Mouse (Mus musculus): Measurements from ENCODE around the gene Cblc. TPM values are rescaled to one million over a fixed set of nuclear protein-coding genes. Genes with fewer than 3 reads are reported as not detected.
A peak's percentile ranks its signal among the peaks of the same experiment; 100 is the strongest.

Cblc gene
- polyA plus RNA-seq, 1 experiment from 2014 or later, result 4.9 TPM

DNA sequence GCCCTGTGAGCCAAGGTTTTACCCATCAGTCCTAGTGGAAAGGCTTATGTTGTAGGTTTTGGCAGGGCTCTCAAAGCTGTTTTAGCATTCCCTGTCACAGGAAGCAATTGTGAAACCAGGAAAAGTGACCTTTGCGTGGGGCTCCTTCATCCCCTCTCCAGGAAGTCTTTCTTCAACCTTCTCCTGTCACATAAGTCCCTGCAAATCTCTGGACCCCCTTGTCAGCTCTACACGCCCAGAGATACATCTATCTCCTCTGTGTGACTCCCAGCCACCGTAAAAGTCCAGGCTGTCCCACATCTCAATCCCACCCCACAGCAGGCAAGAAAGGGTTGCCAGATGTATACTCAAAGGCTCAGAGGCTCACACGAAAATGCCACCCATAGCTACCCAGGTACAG is 24.9 kb downstream of the Cblc start:
- Histone ChIP-seq H3K9me3 (no peaks in the 10 kb centered on the region), H3K4me1 (peaks cover 33% of the 10 kb centered on the region), H3K9ac (no peak overlapping the region), H3K27me3 (0 out of 2 replicates have a peak, but pooled peaks cover 14% of the 10 kb centered on the region), H3K27ac (no peak overlapping the region; the same call in 1 of the 2 replicates), H3K36me3 (0 out of 2 replicates have a peak, but pooled peaks cover under 1% of the 10 kb centered on the region), H3K4me2 (replicated peaks) (peak overlapping the region; percentile 88), H3K4me3 (peak overlapping the region; percentile 56; the same call in 1 of the 2 replicates)
- ATAC-seq (ENCODE audit: low FRiP score, low read depth), result no peak
- WGBS, result 57% methylated on average over 4 of the region's 4 CpGs

DNA sequence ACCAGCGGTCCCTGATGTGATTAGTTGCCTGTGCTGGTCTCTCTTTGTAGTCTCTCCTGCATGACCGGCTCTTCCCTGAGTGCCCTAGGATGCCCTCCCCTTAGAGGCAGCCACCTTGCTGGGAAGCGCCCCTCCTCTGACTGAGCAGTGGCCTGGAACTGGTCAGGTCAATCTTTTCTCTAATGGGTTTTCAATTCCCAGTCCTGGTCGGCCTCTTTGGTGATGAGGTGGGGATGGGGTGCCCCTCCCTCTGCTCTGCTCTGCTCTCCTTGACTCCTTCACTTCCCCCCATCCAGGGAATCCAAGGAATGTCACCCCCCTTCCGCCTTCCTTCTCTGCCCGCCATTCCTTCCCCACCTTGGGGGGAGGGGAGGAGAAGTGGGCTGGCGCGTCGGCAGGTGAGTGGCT is 25.6 kb downstream of the Cblc start, which contains the start of gene Bcam:
TSS of gene Bcam (minus strand) at position 33 of the 408 bp plus-strand sequence.
- H3K9me3 ChIP-seq, result no peaks in the 10 kb centered on the region
- H3K4me3 ChIP-seq, result peak within 1 kb of the TSS; percentile 56
- peak within 1 kb of the TSS; percentile 88 for H3K4me2 ChIP-seq (replicated peaks)
- H3K36me3 ChIP-seq, result peaks cover 5% of the 10 kb centered on the region; the same call in 1 of the 2 replicates
- peak; percentile 37 for ATAC-seq (ENCODE audit: low FRiP score, low read depth)
- peak within 1 kb of the TSS; percentile 56; the same call in 1 of the 2 replicates for H3K27ac ChIP-seq
- peaks cover 33% of the 10 kb centered on the region for H3K4me1 ChIP-seq
- H3K27me3 ChIP-seq, result 0 out of 2 replicates have a peak, but pooled peaks cover 14% of the 10 kb centered on the region
- peak within 1 kb of the TSS; percentile 73 for H3K9ac ChIP-seq
- WGBS, result under 1% methylated on average over 9 of the region's 9 CpGs

DNA sequence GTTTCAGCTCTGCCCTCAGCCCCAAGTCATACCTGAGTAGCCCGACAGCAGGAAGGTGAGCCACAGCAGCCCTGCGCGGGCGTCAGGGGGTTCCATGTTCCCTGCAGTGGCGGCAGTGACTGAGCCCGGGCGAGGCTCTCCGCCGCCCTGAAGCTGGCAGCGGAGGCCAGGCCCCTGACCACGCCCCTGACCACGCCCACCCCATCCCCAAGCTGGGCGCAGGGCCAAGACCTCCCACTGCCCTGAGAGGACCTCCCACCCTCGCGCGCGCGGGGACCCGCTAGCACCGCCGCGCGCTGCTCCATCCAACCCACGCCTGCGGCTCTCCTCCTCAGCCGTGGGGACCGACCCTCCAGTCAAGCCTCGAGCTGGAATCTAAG is 26.2 kb downstream of the Cblc start:
- Histone ChIP-seq H3K36me3 (peaks cover 7% of the 10 kb centered on the region), H3K4me3 (peak overlapping the region; percentile 56), H3K4me2 (replicated peaks) (peak overlapping the region; percentile 88), H3K4me1 (peaks cover 33% of the 10 kb centered on the region), H3K9me3 (no peaks in the 10 kb centered on the region), H3K27me3 (0 out of 2 replicates have a peak, but pooled peaks cover 14% of the 10 kb centered on the region), H3K9ac (peak overlapping the region; percentile 73), H3K27ac (peak overlapping the region; percentile 56; the same call in 1 of the 2 replicates)
- peak; percentile 83 for ATAC-seq (ENCODE audit: low FRiP score, low read depth)
- whole genome bisulfite sequencing, result under 1% methylated on average over 28 of the region's 28 CpGs

DNA sequence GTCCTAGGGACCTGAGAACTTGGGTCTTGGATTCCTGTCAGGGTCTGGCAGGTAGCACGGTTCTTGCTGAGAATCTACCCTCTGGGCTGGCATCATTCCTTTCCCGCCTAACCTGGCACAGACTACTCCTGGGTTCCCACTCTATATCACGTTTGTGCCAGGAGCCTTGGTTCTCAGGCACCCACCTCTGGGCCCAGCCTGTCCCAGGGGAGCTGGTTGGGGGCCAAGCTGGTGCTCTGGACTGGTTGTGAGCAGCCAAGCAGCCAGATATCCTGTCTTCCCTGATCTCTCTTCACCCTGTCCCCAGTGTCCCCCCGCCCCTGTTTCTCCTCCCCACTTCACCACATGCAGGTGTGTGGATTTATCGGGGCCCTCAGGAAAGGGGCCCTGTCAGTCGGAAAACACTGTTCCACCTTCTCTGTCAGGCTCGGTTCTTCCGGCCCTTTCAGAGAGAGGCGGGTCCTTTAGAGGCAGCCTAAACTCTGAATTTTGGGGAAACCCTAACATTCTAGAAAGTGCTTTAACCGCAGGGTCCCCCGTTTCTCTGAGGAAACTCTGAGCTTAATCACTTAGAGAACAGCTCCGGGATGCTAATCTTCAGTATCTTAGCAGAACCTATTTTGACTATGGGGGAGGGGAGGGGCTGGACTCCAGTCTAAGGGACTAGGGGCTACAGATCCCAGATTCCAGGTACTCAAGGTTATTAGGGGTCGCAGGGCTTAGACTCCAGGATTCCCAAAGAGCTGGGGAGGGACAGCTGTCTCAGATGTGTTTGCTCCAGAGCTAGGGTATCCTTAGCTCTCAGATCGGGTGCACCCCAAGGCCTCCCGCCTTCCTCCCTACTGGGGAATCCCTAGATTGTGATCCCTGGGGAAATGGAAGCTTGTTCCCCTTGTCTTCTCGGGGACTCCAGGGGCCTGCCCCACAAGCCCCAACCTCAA is 26.9 kb downstream of the Cblc start:
- H3K4me2 ChIP-seq (replicated peaks), result peak overlapping the region; percentile 88
- H3K27ac ChIP-seq, result peak overlapping the region; percentile 56; the same call in 1 of the 2 replicates
- peak; percentile 20 for ATAC-seq (ENCODE audit: low FRiP score, low read depth)
- H3K9me3 ChIP-seq, result no peaks in the 10 kb centered on the region
- 7% methylated on average over 16 of the region's 16 CpGs for WGBS
- peaks cover 33% of the 10 kb centered on the region for H3K4me1 ChIP-seq
- 0 out of 2 replicates have a peak, but pooled peaks cover 14% of the 10 kb centered on the region for H3K27me3 ChIP-seq
- peak overlapping the region; percentile 73 for H3K9ac ChIP-seq
- H3K36me3 ChIP-seq, result peaks cover 12% of the 10 kb centered on the region
- peak overlapping the region; percentile 56 for H3K4me3 ChIP-seq

DNA sequence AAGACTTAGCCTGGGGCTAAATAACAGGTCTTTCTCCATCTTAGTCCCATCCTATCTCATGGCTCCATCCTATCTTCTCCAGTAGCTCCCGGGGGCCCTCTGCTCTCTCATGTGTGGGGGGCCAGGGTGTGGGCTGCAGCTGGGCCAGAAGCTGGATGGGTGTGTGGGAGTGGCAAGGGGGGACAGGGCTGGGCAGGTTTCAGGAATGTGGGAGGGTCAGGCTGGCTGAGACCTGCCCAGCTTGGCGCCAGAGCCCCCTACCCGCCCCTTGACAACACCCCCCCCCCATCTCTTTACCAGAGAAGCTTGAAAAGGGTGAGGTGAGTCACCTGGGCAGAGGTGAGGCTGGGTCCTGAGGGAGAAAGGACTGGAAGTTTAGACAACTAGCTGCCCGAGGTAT is 27.6 kb downstream of the Cblc start:
- 24% methylated on average over 4 of the region's 4 CpGs for WGBS
- peak overlapping the region; percentile 56 for H3K4me3 ChIP-seq
- H3K27me3 ChIP-seq, result 0 out of 2 replicates have a peak, but pooled peaks cover 14% of the 10 kb centered on the region
- peak overlapping the region; percentile 22; the same call in 1 of the 2 replicates for H3K27ac ChIP-seq
- ATAC-seq (ENCODE audit: low FRiP score, low read depth), result 0 out of 2 replicates have a peak, but pooled peaks have one; percentile 14
- peak overlapping the region; percentile 73 for H3K9ac ChIP-seq
- peaks cover 19% of the 10 kb centered on the region for H3K36me3 ChIP-seq
- peaks cover 33% of the 10 kb centered on the region for H3K4me1 ChIP-seq
- no peaks in the 10 kb centered on the region for H3K9me3 ChIP-seq
- H3K4me2 ChIP-seq (replicated peaks), result peak overlapping the region; percentile 88

DNA sequence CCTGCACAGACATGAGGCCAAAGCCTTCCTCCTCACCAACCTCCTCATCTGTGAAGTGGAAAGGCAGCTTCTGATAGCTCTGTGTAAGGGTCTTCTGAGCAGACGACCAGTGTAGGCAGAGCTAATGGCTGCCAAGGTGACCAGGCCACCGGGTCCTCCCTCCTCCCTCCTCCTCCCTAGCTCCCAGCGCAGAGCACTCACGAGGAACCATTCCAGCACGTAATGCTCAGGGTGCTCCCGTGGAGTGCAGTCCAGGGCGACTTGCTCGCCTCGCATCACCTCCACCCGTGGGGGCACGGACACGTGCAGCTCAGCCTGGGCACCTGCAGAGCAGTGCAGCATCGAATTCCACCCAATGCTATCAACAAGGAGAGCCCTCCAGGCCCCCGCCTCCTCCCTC is 28.4 kb downstream of the Cblc start:
- 68% methylated on average over 14 of the region's 14 CpGs for WGBS
- H3K36me3 ChIP-seq, result peaks cover 27% of the 10 kb centered on the region
- H3K4me1 ChIP-seq, result peaks cover 33% of the 10 kb centered on the region
- 0 out of 2 replicates have a peak, but pooled peaks cover 14% of the 10 kb centered on the region for H3K27me3 ChIP-seq
- H3K9ac ChIP-seq, result 0 out of 2 replicates have a peak overlapping the region, but pooled peaks have one; percentile 53
- H3K4me3 ChIP-seq, result peak overlapping the region; percentile 56
- H3K9me3 ChIP-seq, result no peaks in the 10 kb centered on the region
- no peak for ATAC-seq (ENCODE audit: low FRiP score, low read depth)
- peak overlapping the region; percentile 88 for H3K4me2 ChIP-seq (replicated peaks)
- H3K27ac ChIP-seq, result no peak overlapping the region

DNA sequence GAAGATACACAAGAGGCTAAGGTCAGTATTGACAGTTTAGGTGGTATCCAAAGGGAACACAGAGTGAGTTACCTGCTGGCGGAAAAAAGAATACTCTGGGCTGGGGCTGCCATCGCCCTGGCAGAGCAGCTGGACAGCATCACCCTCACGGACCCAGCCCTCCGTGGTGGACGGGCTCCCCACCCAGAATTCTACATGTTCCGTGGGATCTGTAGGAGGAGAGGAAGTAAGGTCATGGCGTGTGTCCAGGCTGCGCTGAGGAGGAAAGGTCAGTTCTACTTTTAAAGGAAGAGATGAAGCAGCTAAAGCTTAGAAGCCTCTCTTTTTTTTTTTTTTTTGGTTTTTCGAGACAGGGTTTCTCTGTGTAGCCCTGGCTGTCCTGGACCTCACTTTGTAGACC is 32.0 kb downstream of the Cblc start:
- H3K9me3 ChIP-seq, result no peaks in the 10 kb centered on the region
- no peak overlapping the region for H3K4me2 ChIP-seq (replicated peaks)
- 0 out of 2 replicates have a peak, but pooled peaks cover 8% of the 10 kb centered on the region for H3K27me3 ChIP-seq
- no peak overlapping the region for H3K27ac ChIP-seq
- H3K4me1 ChIP-seq, result peaks cover 12% of the 10 kb centered on the region
- ATAC-seq (ENCODE audit: low FRiP score, low read depth), result no peak
- H3K4me3 ChIP-seq, result no peak overlapping the region
- 92% methylated on average over 9 of the region's 9 CpGs for WGBS
- peaks cover 49% of the 10 kb centered on the region for H3K36me3 ChIP-seq
- H3K9ac ChIP-seq, result no peak overlapping the region

DNA sequence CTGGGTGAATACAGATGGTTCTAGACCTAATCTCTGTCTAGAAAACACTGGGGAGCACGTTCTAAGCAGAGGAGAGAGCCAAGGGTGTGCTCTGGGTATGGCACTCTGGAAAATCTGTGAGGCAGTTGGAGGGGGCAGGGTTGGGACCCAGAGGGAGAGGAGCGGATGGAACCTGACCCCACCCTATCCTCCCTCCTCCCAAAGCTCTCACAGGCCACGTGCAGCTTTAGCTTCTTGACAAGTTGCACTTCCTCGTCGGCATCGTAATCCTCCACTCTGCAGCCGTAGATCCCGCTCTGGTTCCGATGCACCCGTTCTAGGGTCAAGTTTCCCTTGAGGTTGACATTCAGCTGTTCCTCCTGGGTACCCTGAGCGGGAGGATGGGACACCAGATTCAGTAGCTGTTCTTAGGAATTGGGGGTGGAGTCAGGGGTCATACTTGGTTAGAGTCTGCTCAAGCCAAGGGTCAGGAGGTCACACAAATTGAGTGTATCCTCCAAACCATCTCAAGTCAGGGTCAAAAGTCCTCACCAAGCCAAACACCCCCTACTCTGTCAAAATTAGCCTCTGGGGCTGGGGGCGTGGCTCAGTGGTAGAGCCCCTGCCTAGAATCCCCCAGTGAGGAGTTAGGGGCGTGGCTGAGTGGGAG is 32.7 kb downstream of the Cblc start:
- ATAC-seq (ENCODE audit: low FRiP score, low read depth), result no peak
- Histone ChIP-seq H3K27me3 (0 out of 2 replicates have a peak, but pooled peaks cover 4% of the 10 kb centered on the region), H3K9ac (no peak overlapping the region), H3K4me1 (peaks cover 6% of the 10 kb centered on the region), H3K36me3 (peaks cover 53% of the 10 kb centered on the region), H3K4me3 (no peak overlapping the region), H3K4me2 (replicated peaks) (no peak overlapping the region), H3K9me3 (no peaks in the 10 kb centered on the region), H3K27ac (no peak overlapping the region)
- 78% methylated on average over 13 of the region's 13 CpGs for WGBS

DNA sequence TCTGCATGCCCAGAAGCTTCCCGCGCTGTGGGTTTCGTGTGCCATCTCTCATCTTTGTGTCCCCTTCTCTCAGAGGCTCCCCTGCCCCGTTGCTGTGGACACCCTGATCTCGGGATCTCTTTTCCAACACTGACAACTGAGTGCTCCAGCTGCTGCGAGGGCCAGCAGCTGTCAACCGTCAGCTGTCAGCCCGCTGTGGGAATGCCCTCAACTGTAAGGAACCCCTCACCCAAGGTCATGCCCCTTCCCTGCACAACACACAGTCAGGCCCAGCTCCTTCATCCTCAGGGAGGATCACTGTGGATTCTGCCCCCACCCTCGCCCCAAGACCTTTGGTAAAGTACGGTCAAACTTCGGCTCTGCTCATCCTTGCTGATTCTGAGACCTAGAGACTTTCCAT is 34.3 kb downstream of the Cblc start:
- 81% methylated on average over 11 of the region's 11 CpGs for WGBS
- H3K36me3 ChIP-seq, result peaks cover 65% of the 10 kb centered on the region

DNA sequence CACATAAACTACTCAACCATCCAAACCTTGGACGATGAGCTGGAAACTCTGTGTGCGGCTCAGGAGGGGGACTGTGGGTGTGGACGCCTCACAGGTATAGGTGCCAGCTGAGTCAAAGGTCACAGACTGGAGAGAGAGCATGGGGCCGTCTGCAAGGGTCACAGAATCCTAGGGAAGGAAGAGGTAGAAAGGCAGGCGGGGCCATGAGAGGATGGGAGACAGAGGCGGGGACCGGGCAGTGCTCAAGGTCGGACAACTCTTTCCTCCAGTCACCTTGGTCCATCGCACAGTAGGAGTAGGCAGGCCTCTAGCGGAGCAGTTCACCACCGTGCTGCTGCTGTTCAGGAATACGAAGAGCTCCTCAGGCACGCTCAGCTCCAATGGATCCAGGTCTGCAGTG is 36.6 kb downstream of the Cblc start:
- no peak overlapping the region for H3K4me2 ChIP-seq (replicated peaks)
- H3K36me3 ChIP-seq, result peaks cover 55% of the 10 kb centered on the region
- ATAC-seq (ENCODE audit: low FRiP score, low read depth), result no peak
- no peaks in the 10 kb centered on the region for H3K27me3 ChIP-seq
- H3K9ac ChIP-seq, result no peak overlapping the region
- H3K27ac ChIP-seq, result no peak overlapping the region
- 89% methylated on average over 13 of the region's 13 CpGs for WGBS
- H3K4me3 ChIP-seq, result no peak overlapping the region
- no peaks in the 10 kb centered on the region for H3K9me3 ChIP-seq
- H3K4me1 ChIP-seq, result no peaks in the 10 kb centered on the region

More for the DNA sequence above, 34.3 kb downstream of the Cblc start:
- H3K4me1 ChIP-seq, result no peaks in the 10 kb centered on the region
- H3K9me3 ChIP-seq, result no peaks in the 10 kb centered on the region
- H3K27me3 ChIP-seq, result no peaks in the 10 kb centered on the region
- H3K4me2 ChIP-seq (replicated peaks), result no peak overlapping the region
- H3K9ac ChIP-seq, result no peak overlapping the region
- peak; percentile 75 for ATAC-seq (ENCODE audit: low FRiP score, low read depth)
- H3K4me3 ChIP-seq, result no peak overlapping the region
- H3K27ac ChIP-seq, result no peak overlapping the region

DNA sequence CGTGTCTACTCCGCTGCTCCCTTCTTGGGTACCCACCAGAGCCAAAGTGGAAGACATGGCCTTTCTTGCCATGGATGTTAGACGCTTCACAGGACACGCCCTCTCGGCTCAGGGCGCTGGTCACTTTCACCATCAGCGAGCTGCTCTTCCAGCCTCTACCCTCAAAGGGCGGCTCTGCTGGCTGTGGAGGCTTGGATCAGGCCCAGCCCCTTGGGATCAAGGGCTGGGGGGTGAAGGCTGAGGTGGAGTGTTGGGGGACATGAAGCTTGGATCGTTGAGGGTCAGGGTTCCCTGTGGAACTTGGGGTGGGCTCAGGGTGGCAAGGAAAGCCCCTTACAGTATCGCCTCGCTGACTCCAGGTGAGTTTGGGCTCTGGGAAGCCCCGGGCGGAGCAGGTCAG is 38.0 kb downstream of the Cblc start:
- H3K27me3 ChIP-seq, result no peaks in the 10 kb centered on the region
- no peak for ATAC-seq (ENCODE audit: low FRiP score, low read depth)

More for the DNA sequence above, 38.0 kb downstream of the Cblc start:
- H3K4me1 ChIP-seq, result no peaks in the 10 kb centered on the region
- no peak overlapping the region for H3K9ac ChIP-seq
- peaks cover 42% of the 10 kb centered on the region for H3K36me3 ChIP-seq
- 88% methylated on average over 13 of the region's 13 CpGs for WGBS
- H3K4me2 ChIP-seq (replicated peaks), result no peak overlapping the region
- no peaks in the 10 kb centered on the region for H3K9me3 ChIP-seq
- no peak overlapping the region for H3K4me3 ChIP-seq
- H3K27ac ChIP-seq, result no peak overlapping the region

Measured in limb, embryonic 13.5 days (tissue).